Mouse (Mus musculus) NIH3T3 (cell line): Measurements from ENCODE around the gene Ip6k1.
A peak's percentile ranks its signal among the peaks of the same experiment; 100 is the strongest.

Experiments
- DNase-seq: peaks from one replicate; pipeline ENCODE4 v3.0.0-alpha.2; 2012; ENCODE audit warnings: low read depth

The Ip6k1 gene

DNA sequence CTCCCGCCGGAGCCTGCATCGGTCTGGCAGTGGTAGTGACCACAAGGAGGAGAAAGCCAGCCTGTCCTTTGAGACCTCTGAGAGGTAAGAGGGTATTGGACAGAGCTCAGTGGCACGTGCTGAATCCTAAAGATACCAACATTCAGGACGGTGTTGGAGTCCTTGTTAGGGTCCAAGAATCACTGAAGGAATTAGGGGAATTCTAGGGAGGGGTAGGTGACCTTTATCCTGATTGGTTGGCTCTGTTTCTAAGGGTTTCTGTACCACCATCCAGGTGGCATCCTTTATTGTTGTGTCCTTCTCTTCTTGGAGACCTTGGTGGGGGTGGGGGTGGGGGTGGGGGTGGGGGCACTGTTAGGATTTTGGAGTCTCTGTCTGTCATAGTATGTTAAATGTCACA is 29.8 kb downstream of the Ip6k1 start:
- DNase-seq = no peak

DNA sequence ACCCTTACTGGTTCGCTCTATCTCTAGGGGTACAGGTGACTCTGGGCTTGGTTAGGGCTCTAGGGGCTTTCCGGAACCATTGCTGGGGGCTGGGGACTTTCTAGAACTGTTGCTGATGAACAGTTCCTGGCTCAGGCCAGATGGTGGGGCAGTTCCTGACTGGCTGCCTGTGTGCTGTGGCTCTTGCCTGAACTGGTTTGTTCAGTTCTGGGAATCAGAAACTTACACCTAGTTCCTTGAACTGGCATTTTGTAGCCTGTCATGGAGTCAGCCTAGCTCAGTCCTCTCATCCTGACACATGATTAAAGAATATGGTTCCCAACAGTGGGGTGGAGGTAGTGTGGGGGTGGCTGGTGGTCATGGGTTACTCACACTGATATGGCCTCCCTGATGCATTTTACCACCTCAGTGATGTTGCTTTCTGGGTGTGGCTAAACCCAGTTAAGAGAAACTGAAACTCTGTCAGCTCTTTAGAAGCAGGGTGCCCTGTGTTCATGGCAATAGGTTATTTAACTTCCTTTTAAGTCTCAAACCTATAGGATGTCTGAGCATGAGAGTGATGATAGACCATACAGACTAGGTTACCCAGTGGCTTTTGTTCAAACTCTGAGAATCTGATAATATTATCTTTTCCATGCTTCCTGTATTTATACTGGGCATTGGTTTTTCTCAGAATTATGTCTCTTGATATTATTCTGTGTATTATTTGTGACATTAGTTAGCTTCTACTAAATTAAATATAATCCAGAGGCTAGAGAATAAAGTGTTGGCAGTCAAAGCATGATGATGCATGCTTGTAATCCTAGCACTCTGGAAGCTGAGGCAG is 33.2 kb downstream of the Ip6k1 start:
- DNase-seq = no peak

DNA sequence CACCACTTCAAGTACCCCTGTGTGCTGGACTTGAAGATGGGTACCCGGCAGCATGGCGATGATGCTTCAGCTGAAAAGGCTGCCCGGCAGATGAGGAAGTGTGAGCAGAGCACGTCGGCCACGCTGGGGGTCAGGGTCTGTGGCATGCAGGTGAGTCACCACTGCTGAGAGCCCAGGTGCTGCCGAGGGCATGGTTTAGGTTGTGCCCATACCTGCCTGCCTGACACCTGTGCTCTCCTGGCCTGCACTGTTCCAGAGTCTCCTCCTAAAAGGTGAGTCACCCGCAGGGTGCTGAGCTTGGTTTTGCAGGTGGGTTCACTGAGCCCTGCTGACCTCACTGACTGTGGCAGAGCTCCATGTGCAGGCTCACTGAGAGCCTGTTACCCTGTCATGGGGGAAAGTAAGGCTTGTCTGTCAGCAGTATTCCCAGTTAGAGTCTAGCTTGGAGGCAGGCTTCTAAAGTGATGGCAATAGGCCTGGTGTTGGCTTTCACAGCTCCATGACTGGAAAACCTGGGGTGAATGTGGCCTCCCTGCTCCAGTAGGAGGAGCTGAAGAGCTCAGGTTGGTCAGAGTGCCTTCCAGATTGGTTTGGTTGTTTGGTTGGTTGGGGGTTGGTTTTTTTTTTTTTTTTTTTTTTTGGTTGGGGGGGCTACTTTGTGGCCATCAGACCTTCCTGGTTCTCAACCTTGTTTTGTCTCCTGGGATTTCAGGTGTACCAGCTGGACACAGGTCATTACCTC is 42.6 kb downstream of the Ip6k1 start:
- peak; percentile 31 for DNase-seq

DNA sequence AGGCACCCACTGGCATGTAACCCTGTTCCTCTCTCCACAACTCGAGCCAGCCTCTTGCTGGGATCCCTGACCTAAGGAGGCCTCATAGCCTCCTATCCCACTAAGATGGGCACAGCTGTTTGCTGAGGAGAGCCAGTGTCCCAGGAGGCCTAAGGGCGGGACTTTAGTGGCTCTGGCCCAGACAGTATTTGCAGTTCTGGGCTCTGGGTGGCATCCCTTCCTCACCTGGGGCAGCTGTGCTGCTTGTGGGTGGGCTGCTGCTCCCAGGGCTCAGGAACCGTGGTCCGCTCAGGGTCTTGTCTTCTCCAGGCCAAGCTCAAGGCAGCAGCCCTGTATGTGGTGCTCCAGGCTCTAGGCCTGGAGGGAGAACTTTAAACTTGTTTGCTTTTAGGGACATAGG is 44.3 kb downstream of the Ip6k1 start:
- no peak for DNase-seq

DNA sequence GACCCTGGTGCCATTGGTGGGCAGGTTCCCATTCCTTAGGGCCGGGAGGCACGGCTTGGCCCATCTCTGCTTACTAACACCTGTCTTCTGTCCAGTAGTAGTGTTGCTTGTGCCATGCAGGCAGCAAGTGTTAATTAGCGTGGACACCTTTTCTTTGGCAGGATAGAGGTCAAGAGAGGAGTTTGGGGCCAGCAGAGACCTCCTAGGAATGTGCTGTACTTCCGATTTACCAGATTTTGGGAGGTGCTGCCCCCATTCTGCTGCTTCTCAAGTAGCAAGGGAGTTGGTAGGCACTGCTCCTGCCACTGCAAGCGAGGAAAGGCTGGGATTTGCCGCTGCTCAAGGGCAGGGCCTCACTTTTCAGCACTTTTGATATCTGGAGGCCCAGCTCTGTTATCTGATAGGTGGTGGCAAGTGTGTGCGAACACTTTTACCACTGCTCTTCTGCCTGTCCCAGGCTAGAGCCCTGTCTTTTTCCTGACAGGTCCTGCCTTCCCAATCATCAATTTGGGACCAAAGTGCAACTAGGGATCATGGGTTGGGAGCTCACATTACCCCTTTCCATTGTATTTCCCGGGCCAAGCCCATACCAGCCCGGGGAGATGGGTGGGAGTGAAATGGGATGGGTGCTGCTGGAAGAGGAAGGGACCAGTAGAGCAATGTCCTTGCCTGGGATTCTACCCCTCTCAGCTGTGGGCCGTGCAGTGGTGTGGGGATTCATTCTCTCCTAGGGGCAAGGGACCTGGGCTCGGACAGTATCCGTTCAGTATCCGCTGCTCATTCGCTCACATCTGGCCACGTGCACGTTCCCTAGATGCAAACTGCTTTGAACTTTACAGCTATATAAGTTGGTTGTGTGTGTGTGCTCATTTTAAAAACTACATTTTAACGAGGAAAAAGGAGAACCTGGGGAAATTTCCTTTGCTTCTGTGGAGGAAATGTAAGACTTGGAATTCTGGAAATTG is 45.6 kb downstream of the Ip6k1 start:
- no peak for DNase-seq

DNA sequence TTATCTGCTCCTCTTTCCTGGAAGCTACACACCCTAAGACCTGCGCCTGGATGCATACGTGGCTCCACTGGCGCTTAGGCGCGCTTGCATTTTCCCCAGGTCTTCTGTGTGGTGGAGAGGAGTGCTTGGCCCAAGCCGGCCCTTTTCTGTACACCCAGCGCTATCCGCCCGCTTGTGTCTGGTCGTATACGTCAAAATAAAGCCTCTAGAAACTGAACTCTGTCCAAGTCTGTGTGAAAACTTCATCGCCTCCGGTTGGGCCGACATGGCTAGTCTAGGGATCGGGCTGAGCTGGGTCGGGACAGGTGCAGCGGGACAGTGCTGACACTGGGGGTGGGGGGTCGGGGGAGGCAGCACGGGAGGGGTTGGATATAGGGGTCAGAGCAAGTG is 46.3 kb downstream of the Ip6k1 start:
- peak; percentile 53 for DNase-seq

DNA sequence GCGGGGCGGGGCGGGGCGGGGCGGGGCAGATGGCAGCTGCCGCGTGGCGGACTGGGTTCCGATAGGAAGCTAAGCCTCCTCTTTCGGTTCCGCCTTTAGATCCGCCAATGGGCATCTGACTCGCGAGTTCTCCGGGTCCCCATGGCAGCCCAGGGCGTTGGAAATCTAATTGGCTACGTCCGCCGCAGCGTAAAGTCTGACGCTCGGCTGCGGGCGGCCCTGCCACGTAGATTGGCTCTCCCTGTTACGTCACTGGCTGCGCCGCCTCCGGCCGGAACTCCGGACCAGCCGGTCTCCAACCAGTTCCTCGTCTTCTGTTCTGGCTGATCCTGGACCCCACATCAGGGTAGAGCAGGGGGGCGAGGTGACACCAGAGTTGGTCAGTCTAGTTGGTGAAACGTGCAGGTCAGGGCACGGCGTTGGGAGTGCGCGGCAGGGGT is 46.7 kb downstream of the Ip6k1 start, which contains the start of gene Gmppb:
TSS of gene Gmppb (plus strand) at position 227 of the 440 bp plus-strand sequence.
- DNase-seq = peak; percentile 97

DNA sequence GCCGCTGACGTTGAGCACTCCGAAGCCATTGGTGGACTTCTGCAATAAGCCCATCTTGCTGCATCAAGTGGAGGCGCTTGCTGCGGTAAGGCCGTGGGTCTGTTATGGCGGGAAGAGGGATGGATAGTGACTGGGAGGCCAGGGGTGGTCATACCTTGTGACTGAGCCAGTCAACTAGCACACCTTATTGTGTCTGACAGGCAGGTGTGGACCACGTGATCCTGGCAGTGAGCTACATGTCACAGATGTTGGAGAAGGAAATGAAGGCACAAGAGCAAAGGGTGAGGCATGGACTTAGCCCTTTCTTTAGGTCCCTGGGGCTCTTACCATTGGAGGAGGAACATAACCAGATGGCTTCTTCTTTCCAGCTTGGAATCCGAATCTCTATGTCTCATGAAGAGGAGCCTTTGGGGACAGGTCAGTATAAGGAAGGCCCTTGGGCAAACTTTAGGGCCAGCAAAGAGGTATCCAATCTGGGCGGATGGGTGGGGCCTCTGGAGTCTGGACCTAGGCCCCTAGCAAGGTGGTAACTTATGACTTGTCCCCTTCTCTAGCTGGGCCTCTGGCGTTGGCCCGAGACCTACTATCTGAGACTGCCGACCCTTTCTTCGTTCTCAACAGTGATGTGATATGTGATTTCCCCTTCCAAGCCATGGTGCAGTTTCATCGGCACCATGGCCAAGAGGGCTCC is 47.4 kb downstream of the Ip6k1 start:
- DNase-seq = no peak

DNA sequence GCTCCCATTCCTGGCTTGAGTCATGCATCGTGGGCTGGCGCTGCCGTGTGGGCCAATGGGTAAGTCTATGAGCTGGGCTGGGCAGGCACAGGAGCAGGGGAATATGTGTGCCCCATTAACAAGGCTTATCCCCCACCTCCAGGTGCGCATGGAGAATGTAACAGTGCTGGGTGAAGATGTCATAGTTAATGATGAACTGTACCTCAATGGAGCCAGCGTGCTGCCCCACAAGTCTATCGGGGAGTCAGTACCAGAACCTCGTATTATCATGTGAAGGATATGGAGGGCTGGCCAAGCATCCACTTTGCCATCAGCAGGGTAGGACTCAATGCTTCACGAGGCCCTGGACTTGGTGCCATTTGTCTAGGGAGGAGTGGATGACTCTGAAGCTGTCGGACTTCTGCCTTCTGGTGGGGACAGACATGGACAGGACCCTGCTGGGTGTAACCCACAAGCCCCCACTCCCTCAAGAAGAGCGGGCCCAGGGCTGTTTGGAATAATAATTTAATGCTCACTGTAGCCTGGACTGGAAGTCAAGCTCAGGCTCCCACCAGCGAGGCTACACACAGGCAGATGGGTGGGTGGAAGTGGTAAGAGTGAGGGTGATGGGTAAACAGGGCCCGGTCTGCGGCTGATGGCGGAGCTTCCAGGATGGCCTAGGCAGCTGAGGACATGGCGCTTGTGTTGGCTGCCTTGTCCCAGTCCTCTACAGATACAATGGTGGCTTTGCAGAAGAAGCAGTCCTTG is 49.1 kb downstream of the Ip6k1 start:
- DNase-seq = no peak

DNA sequence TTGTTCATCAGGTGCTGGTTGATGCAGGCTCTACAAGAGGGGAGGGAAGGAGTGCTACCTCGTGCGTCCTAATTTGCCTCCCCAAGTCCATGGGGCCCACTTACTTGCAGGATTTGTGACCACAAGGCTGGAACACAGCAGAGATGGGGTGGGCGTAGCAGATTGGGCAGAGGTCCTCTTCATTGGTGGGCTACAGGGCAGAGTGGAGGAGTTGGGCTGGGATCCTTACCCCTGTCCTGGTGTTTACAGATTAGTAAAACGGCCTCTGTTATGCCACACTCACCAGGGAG is 49.6 kb downstream of the Ip6k1 start:
- DNase-seq = no peak

DNA sequence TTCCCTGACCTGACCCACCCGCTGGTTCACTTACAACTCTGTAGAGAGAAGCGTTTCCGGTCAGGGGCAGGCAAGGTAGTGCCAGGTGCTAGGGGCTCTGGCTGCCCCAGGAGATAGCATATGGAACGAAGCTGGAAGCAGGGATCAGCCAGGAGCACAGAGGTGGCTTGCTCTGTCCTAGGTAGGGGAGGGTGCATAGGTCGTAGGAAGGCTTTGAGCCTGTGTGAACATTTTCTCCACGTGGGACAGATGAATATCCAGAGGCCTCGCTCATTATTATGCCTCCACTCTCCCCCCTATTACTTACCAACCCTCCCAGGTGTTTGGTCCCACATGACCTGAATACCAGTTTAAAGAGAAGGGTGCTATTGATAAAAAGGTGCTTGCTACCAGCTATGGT is 50.1 kb downstream of the Ip6k1 start:
- DNase-seq = no peak

DNA sequence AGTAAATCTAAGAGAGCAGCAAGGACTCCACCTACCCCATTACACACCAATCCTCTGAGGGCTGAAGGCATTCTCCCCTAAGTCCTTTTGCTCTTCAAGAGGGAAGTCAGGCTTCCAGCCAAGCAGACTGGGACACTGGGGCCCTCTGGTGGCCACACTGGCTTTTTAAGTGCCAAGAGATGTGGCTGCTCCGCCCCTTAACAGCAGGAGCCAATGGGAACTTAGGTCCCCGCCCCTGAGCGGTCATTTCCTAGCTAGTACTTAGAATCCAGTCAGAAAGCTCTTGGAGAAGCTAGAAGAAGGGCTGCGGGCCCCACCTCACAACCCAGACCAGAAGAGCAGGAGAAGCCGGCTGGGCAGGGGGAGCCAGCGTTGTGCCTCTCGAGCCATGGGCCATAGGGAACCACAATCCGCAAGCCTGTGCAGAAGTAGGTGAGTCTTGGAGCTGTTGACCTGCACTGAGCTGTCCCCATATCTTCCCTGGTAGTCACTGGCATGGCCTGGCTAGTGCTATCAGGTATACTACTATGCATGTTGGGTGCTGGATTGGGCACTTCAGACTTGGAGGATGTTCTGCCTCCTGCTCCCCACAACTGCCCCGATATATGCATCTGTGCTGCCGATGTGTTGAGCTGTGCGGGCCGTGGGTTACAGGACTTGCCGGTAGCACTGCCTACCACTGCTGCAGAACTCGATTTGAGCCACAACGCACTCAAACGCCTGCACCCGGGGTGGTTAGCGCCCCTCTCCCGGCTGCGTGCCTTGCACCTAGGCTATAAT is 50.8 kb downstream of the Ip6k1 start, which contains the start of gene Amigo3:
TSS of gene Amigo3 (plus strand) at position 275 of the 780 bp plus-strand sequence.
- DNase-seq = peak; percentile 97

DNA sequence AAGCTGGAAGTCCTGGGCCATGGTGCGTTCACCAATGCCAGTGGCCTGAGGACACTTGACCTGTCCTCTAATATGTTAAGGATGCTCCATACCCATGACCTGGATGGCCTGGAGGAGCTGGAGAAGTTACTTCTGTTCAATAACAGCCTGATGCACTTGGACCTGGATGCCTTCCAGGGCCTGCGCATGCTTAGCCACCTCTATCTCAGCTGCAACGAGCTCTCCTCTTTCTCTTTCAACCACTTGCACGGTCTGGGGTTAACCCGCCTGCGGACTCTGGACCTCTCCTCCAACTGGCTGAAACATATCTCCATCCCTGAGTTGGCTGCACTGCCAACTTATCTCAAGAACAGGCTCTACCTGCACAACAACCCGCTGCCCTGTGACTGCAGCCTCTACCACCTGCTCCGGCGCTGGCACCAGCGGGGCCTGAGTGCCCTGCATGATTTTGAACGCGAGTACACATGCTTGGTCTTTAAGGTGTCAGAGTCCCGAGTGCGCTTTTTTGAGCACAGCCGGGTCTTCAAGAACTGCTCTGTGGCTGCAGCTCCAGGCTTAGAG is 51.4 kb downstream of the Ip6k1 start:
- DNase-seq = no peak

DNA sequence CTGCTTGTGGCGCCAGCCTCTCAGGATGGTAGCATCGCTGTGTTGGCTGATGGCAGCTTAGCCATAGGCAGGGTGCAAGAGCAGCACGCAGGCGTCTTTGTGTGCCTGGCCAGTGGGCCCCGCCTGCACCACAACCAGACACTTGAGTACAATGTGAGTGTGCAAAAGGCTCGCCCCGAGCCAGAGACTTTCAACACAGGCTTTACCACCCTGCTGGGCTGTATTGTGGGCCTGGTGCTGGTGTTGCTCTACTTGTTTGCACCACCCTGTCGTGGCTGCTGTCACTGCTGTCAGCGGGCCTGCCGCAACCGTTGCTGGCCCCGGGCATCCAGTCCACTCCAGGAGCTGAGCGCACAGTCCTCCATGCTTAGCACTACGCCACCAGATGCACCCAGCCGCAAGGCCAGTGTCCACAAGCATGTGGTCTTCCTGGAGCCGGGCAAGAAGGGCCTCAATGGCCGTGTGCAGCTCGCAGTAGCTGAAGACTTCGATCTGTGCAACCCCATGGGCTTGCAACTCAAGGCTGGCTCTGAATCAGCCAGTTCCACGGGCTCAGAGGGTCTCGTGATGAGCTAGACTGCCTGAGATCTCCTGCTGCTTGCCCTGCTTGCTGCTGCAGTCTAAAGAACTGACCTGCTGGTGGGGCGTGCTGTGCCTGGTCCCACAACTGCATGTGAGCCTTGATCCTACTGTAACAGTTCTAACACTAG is 52.2 kb downstream of the Ip6k1 start:
- DNase-seq = no peak

DNA sequence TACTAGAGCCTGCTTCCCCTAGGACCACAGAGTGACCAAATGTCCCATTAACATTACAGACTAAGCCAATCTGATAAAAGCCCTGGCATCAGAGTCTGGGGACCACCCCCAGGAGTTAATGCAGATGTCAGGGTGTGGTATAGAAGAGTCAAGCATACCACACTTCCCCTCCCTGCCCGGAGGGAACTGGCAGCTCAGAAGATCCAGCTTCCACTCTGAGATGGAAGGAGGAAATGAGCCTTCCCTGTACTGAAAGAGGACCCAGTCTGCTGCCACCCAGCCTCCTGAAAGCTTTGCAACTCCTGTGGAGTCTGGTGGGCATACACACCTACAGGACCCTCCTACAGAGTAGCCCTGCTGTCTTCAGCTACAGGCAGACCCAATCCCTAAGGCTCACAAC is 52.8 kb downstream of the Ip6k1 start:
- DNase-seq = no peak

DNA sequence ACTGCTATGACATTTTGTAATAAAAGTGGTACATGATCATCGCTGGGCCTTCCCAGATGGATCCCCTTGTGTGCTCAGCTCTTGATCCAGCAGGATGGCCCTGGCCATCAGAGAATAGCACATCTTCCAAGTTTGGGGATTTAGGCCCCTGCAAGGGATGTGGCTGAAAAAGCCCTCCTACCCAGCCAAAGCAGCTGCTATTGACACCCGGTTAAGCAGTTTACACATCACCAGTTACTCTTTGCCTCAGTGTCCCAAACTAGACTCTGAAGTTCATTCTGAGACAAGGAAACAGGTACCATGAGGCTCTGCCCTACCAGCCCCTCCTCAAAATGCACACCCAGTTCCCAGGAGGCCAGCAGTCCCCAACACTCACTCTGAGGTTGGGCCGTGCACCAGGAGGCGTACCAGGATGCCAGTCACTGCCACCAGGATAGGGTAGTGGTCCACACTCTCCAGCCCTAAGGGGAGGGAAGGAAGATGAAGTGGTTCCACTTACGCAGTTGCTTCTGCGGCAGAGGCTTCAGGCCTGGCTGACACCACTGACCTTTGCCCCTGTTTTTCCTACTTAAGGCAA is 53.4 kb downstream of the Ip6k1 start:
- no peak for DNase-seq

DNA sequence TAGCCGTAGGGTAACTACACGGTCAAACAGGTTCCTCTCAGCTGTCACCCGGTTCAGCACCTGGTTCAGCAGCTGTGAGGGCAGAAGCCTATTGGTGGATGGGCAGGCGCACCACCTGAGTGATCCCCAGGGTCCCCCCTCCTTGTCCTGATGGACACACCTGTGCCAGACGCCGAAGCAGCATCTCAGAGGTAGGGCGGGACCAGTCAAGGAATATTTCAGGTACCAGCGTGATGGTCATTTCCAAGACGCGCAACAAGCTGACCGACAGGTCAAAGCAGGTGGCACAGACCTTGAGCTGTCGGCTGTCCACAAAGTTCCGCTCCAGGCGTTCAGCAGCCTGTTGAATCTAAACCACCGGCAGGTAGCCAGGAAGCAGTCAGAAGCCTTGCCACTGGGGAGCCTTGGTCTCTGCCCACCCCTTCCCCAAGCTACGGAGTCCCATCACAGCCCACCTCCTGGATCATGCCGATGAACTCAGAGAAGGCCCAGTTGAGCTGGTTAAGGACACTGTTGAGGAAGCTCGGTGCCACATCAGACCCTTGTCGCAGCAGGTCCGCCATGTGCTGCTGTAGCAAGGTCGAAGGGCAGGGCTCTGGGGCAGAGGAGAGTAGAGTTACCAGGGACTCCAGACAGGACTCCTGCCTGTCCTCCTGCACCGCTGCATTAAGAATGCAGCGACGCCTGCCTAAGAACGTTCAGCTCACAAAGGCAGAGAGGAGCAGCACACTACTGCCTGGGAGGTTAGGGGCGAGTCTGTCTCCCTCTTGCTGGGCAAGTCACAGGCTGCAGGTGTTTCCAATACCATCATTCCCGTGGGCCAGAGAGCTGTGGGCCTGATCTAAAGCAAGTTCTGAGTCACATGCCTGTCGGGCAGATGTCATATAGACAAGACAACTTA is 54.3 kb downstream of the Ip6k1 start:
- DNase-seq = no peak

DNA sequence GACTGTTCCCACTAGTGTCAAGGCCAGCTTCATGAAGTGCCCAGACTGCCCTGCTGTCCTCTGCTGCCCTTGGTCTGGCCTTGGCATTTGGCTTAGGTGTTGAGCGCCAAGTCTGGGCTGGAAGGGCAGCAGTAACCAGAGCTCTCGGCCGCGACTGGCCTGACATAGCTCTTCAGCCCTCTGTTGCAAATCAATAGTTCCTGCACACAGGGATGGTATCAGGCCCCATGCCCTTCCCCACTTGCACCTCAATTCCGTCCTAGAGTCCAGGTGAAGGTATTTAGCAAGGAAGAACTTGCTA is 54.9 kb downstream of the Ip6k1 start:
- no peak for DNase-seq
